Mouse (Mus musculus) spleen, adult 2 months (tissue): ENCODE data around the gene Ccdc183.

ENCODE experiments used
- CTCF ChIP-seq: fragments of 200-500 bp; IDR thresholded peaks from 2 replicates; pipeline ENCODE4 v1.5.1; 2011; ENCODE audit warnings: mild to moderate bottlenecking, inconsistent platforms; ENCODE audit not compliant: insufficient read depth, insufficient read length, insufficient replicate concordance; ENCODE audit errors: extremely low read depth
- POLR2A ChIP-seq: fragments of 200-500 bp; IDR thresholded peaks from 2 replicates; pipeline ENCODE4 v1.6.1; 2011; ENCODE audit warnings: low read depth, low read length, inconsistent platforms

DNA sequence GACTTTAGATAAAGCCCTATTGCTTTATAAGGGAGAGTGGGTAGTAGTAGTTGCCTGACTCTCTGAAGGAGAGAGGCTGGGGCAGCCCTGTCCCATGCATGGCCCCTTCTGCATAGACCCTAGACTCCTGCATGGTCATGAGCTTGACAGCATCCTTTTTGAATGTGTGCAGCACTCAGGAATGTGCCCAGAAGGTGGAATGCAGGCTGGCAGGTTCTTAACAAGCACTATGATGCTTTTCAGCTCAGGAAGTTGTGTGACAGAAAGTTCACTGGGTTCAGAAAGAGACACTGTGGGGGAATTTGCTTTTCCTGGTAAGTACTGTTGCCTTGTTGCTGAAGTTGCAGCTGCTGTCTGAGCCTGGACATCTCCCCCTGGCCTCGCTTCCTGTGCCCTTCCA lies 37.0 kb upstream of the Ccdc183 start:
- TF ChIP-seq POLR2A (no peak), CTCF (no peak)
